Comparison of ENCODE assay signal across 1 mouse cellular context in genomic region chr2:130696700-130697152, GRCm38 (mm10).
TF ChIP-seq lines count a peak whose summit lies in the region.

No protein-coding gene starts in this region.

TF ChIP-seq in CH12.LX, 34 proteins besides CTCF, POLR2A, EP300 and RAD21:
- no peak for TF ChIP-seq TBP (conservative IDR thresholded peaks at IDR 0.05; ENCODE audit: low read depth, low read length)
- 0 out of 2 replicates have a peak, but pooled peaks have one; percentile 12 for TF ChIP-seq BHLHE40 (IDR thresholded peaks at IDR 0.05; ENCODE audit: low read depth, low read length)
- no peak for TF ChIP-seq MXI1 (IDR thresholded peaks at IDR 0.05; ENCODE audit: low read depth, low read length)
- TF ChIP-seq USF1 (IDR thresholded peaks at IDR 0.05; ENCODE audit: low read depth, low read length) = no peak
- no peak for TF ChIP-seq MAX (IDR thresholded peaks at IDR 0.05; ENCODE audit: low read length)
- TF ChIP-seq RCOR1 (conservative IDR thresholded peaks at IDR 0.05; ENCODE audit: low read depth, low read length) = no peak
- TF ChIP-seq HCFC1 (IDR thresholded peaks at IDR 0.05; ENCODE audit: low read depth, low read length) = no peak
- no peak for TF ChIP-seq NELFE (IDR thresholded peaks at IDR 0.05; ENCODE audit: low read depth, low read length)
- TF ChIP-seq NRF1 (IDR thresholded peaks at IDR 0.05; ENCODE audit: low read depth, low read length) = peak; percentile 48; the same call in 1 of the 2 replicates
